Mouse (Mus musculus): ENCODE data around the gene Col4a3.

The Col4a3 gene

GRCm38 (mm10) chr1:82605856-82606255, 19.1 kb downstream of the Col4a3 start:
- DNase-seq (ENCODE audit: low read depth, low spot score), result no peak

DNA sequence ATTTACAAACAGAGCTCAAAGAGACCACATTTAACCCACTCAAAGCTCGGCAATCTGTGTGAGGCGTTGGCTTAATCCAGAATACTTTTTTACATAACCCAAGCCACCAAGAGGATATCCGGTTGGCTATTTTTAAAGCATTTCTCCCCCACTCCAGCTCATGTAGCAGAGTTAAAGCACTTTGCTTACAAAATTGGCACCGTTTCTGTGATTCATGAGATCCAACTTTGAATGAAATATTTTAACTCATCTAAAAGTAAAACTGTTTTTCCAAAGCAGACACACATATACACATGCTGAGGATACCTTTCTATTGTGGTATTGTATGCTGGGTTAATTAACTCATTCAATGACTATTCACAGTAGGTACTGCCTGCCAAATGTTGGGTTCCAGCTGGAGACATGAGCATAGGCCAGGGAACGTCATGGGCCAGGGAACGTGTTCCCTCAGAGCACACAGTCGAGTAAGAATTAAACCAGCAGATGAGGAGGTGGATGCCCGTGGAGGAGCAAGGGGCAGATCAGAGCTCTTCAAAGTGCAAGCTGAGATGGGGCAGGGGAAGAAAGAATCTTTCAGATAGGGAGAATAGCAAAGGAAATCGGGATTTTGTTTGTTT, 22.0 kb downstream of the Col4a3 start:
- DNase-seq (ENCODE audit: low read depth, low spot score), result no peak

- peak; percentile 17 for DNase-seq (ENCODE audit: low read depth, low spot score)
These were observed 25.4 kb downstream of the Col4a3 start for GRCm38 (mm10) chr1:82612061-82612660.

DNA sequence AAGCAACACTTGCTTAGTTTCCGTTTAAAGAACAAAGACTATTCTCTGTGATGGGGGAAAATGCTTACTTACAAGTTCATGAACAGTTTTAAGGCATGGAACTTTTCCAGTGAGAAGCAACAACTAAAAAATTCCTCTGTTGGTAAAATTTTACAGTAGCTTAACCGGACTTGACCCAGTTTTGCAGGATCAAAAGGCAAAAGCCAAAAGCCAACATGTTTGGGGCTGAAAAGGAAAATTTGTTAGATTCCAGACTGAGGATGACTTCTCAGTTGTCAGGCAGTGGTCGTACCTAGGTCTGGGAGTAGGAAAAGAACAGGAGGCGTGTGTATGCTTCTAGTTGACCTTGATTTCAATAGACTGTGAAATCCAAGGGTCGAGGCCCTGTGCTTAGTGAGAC, 31.3 kb downstream of the Col4a3 start:
- DNase-seq (ENCODE audit: low read depth, low spot score), result no peak

GRCm38 (mm10) chr1:82618592-82618991, 31.9 kb downstream of the Col4a3 start:
- no peak for DNase-seq (ENCODE audit: low read depth, low spot score)

DNA sequence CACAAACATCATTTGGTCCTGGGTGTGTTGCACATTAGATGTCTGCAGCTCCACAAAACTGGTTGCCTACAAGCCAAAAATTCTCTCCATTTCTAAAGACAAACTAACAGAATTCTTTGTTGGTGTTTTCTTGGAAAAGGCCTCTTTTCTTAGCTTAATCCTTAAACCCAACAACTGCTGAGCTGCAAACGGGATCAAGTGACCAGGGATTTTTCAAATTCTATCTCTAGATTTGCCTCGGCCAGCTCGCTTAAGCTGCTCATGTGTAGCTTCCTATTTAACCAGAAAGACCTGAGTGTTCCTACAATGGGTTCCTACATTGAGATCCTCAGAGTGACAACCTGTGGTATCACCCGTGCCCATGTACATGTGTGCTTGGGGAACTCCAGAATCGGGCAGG, 33.3 kb downstream of the Col4a3 start:
- no peak for DNase-seq (ENCODE audit: low read depth, low spot score)

GRCm38 (mm10) chr1:82624934-82625333, 38.2 kb downstream of the Col4a3 start:
- DNase-seq (ENCODE audit: low read depth, low spot score), result no peak

DNA sequence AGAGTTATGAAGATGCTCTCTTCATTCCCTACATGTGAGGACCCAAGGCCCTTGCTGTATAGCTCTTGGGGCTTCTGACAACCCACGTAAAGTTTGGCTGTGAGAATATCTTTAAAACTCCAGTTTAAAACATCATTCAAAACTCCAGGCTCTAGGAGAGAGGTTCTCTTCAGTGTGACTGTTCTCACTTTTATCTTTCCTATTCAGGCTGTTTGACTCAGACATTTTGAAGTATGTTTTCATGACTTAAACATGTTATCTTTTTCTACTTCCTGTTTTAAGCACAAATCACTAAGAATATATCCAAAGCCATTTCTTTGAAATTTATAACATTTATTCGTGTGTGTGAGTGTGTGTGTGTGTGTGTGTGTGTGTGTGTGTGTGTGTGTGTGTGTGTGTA, 38.8 kb downstream of the Col4a3 start:
- no peak for DNase-seq (ENCODE audit: low read depth, low spot score)

DNA sequence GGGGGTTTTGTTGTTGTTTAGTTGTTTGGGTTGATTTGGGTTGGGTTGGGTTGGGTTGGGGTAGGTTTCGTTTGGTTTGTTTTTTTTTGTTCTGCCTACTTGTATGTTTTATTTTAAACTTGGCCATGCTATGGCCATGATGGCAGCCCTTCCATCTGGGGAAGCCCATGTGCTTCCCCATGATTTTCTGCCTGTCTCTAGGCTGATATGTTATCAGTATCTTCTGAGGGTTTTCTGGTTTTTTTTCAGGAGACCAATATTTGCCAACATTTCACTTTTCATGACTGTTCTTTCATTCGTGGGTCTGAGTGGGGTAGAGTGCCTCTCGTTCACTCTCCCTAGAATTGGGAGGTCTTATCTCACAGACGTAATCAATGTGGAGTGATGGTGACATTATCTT, 40.9 kb downstream of the Col4a3 start:
- DNase-seq (ENCODE audit: low read depth, low spot score), result no peak

DNA sequence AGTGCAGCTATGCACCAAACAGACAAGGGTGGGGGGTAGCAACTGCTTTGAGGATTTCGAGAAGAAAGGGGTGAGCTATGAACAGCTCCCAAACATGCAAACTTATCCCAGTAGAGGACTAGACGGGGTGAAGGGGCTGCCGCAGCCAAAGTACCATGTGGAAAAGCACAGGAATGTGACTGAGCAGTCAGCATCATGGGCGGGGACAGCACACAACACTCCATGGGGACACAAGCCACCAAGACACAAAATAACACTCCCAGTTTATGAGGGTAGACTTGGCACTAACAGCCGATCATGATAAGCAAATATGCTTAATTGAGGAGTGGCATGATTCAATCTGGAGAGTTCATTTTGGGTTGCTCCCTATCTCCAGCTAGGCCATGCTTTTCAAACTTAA, 42.8 kb downstream of the Col4a3 start:
- no peak for DNase-seq (ENCODE audit: low read depth, low spot score)

DNA sequence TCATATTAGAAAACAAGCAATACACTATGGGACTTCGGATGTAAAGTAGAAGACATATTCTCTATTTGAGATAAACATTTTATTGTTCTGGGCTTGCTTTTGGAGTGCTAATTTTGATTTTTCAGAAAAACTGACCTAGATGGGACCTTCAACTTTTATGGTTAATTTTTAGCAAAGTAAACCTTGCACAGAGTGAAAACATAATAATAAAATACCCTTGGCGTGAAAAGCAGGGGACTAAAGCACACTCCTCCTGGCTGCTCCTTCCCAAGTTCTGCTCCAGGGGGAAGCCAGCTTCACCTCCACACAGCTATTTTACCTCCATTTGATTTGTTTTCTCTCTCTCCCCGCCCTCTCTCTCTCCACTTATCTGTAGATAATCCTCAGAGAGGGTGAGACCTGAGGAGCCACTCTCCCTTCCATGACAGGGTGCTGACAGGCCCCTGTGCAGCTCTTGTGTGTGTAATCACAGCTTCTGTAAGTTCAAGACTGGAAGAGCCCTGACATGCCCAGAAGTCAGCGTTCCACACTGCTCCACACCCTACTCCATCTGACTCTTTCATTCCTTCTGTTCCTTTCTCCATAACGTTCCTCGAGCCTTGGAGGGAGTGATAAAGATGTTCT, 44.6 kb downstream of the Col4a3 start:
- no peak for DNase-seq (ENCODE audit: low read depth, low spot score)

GRCm38 (mm10) chr1:82634545-82635253, 48.0 kb downstream of the Col4a3 start:
- no peak for DNase-seq (ENCODE audit: low read depth, low spot score)

GRCm38 (mm10) chr1:82635254-82635620, 48.5 kb downstream of the Col4a3 start:
- no peak for DNase-seq (ENCODE audit: low read depth, low spot score)

DNA sequence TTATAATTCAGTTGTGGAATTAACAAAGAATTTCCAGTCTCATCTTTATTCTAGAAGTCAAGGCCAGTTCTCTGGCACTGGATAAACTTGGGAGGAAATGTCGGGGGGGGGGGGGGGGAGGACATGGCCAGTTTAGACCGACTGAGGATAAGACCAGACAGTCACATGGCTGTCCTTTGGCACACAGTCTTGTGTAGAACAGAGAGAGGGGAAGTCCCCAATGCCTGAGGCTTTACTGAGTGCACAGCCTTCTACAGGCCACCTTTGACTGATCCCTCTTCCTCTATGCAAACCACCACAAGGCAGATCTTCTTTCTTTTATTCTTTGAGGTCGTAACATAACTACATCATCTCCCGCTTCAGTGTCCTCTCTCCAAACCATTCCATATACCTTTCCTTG, 49.6 kb downstream of the Col4a3 start:
- DNase-seq (ENCODE audit: low read depth, low spot score), result no peak

DNA sequence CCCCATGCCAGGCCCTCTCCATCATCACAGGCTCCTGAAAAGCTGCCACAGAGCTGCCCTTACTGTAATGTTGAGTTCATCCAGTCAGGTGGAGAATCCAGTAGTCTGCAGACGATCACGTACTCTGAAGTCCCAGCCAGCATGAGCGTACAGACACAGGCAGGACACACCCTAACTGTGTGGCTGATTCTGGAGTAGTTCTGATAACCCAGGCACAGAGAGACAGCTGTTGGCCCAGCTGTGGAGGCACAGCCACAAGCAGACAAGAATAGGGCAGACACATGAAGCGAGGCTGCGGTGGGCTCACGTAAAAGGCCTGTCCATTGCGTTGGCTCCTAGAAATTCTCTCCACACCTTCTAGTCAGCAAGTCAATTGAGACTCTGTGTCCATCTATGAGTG, 50.7 kb downstream of the Col4a3 start:
- no peak for DNase-seq (ENCODE audit: low read depth, low spot score)

DNA sequence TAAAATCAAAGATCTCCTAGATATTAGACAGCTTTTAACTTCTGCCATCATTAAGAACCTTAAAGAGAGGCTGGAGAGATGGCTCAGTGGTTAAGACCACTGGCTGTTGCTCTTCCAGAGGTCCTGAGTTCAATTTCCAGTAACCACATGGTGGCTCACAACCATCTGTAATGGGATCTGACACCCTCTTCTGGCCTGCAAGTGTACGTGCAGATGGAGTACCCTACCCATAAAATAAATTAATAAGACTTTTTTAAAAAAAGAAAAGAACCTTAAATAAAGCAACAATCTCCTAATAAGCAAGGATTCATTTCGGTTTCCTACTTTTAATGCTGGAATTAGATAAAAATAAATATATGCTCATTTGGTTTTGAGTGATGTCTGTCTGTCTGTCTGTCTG, 51.7 kb downstream of the Col4a3 start:
- DNase-seq (ENCODE audit: low read depth, low spot score), result no peak

DNA sequence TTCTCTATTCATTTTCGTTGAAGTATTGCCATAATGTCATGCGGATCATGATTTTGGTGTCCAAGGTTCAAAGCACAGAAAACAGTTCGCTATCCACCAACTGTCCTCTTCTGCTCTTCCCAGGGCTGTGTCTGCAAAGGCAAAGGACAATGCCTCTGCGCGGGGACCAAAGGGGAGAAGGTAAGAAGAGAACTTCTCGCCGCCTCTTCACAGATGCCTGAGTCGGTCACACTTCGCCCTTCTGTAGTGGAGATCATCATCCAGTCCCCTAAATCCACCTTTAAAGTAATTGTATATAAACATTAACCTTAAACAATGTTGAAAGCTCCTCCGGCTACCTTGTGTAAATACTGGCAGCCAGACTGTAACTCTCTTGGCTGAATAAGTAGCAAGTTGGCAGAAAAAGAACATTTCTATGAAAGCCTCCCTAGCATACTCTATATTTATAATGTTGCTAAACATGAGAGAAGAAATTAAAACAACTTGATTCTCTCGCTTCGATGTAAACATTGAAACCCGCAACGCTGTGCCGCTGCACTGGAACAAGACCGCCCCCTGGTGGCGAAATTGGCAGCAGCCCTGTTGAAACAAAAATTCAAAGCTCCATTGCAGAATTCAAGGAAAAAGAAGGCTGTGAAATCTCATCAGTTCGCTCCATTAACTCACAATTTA, 54.7 kb downstream of the Col4a3 start:
- peak; percentile 56 for DNase-seq (ENCODE audit: low read depth, low spot score)

DNA sequence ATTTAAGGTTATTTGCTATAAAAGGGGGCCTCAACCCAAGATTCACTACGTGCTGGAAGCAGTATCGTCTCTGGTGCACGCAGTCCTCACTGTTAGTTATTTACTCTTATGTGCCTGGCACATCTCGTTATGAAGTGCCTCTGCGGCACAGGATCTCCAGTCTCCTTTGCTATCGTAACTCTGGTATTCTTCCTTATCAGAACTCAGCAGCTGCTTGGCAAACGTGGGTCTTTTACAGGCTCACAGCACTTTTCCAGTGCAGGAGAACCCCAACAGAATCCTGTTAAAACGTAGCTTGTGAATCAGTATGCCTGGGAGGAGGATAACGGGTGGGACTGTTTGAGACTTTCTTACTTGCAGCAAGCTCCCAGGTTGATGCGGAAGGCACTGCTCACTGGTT, 61.3 kb downstream of the Col4a3 start:
- DNase-seq (ENCODE audit: low read depth, low spot score), result no peak

- DNase-seq (ENCODE audit: low read depth, low spot score), result no peak
These were observed 64.1 kb downstream of the Col4a3 start for GRCm38 (mm10) chr1:82650868-82651267.

GRCm38 (mm10) chr1:82654046-82654445, 67.3 kb downstream of the Col4a3 start:
- DNase-seq (ENCODE audit: low read depth, low spot score), result no peak

- DNase-seq (ENCODE audit: low read depth, low spot score), result no peak
These were observed 69.7 kb downstream of the Col4a3 start for GRCm38 (mm10) chr1:82656452-82656851.

GRCm38 (mm10) chr1:82662269-82662668, 75.5 kb downstream of the Col4a3 start:
- no peak for DNase-seq (ENCODE audit: low read depth, low spot score)

All from embryo, embryonic 11.5 days (tissue).